Mouse (Mus musculus) kidney, adult 2 months (tissue): ENCODE measurements at regions not wholly inside any gene's neighbourhood (a gene's known extent, or its start where the extent isn't known, plus 50 kb on each side); places are given as distances from the start of the nearest gene placed in this dataset.

Source experiments
- CTCF ChIP-seq: fragments of 200-500 bp; conservative IDR thresholded peaks from 2 replicates; pipeline ENCODE4 v1.5.1; 2011; ENCODE audit warnings: low read depth, mild to moderate bottlenecking, control low read depth, low read length, moderate library complexity, mixed read lengths; ENCODE audit not compliant: insufficient read depth, insufficient read length
- POLR2A ChIP-seq: fragments of 200-500 bp; IDR thresholded peaks from one replicate; pipeline ENCODE4 v1.6.1; 2011; ENCODE audit warnings: low read depth, low read length, control low read depth

- TF ChIP-seq CTCF: no peak
- no peak for TF ChIP-seq POLR2A
Observed at GRCm38 (mm10) chr8:116837991-116838390, 83.3 kb downstream of the Cmc2 start.
